Mouse (Mus musculus) limb, embryonic 10.5 days (tissue): ENCODE measurements around the gene Slc22a17. TPM values are rescaled to one million over a fixed set of nuclear protein-coding genes. Genes with fewer than 3 reads are reported as not detected.
A peak's percentile ranks its signal among the peaks of the same experiment; 100 is the strongest.

Experiments used
- DNase-seq: peaks from one replicate; pipeline ENCODE4 v3.0.0-alpha.2; 2017; ENCODE audit warnings: low spot score
- H3K27ac ChIP-seq: fragments of 300-500 bp; sonication (generic); 2 replicates; pipeline ENCODE4 v1.5.1; 2016; ENCODE audit warnings: mild to moderate bottlenecking
- H3K27me3 ChIP-seq: fragments of 300-500 bp; sonication (generic); 2 replicates; pipeline ENCODE4 v1.6.1; 2016; ENCODE audit warnings: low read depth, mild to moderate bottlenecking; ENCODE audit not compliant: poor library complexity, severe bottlenecking
- H3K36me3 ChIP-seq: fragments of 300-500 bp; sonication (generic); 2 replicates; pipeline ENCODE4 v1.6.1; 2016; ENCODE audit warnings: mild to moderate bottlenecking, moderate library complexity
- H3K4me1 ChIP-seq: fragments of 300-500 bp; sonication (generic); 2 replicates; pipeline ENCODE4 v1.6.1; 2016
- H3K4me3 ChIP-seq: fragments of 300-500 bp; sonication (generic); 2 replicates; pipeline ENCODE4 v1.5.1; 2016; ENCODE audit warnings: mild to moderate bottlenecking, moderate library complexity
- H3K9me3 ChIP-seq: fragments of 300-500 bp; sonication (generic); replicated peaks from 2 replicates; pipeline ENCODE4 v1.6.1; 2016; ENCODE audit warnings: mild to moderate bottlenecking
- WGBS: fragments of 180-500 bp; shearing (Covaris S2); methylation state at CpG from one replicate; pipeline ENCODE4 v1.1.7; 2016; 5-methylcytosine and 5-hydroxymethylcytosine counted together
- polyA plus RNA-seq: library from polyadenylated mRNA; unstranded; fragments of >200 nt; fragmentation: Nextera tagmentation; extraction: Ambion mirVana; gene quantifications from 2 replicates; pipeline ENCODE4 v1.2.1, GENCODE M21; 2016

Gene Slc22a17
- polyA plus RNA-seq, 1 experiment from 2014 or later: 52.7 TPM

GRCm38 (mm10) chr14:54912109-54912850, 652 bp downstream of the Slc22a17 start:
- WGBS: 3% methylated on average over 67 of the region's 69 CpGs
- H3K27ac ChIP-seq: peak overlapping the region; percentile 95
- peak overlapping the region; percentile 95 for H3K4me3 ChIP-seq
- 0 out of 2 replicates have a peak, but pooled peaks cover 5% of the 10 kb centered on the region for H3K27me3 ChIP-seq
- peaks cover 61% of the 10 kb centered on the region for H3K36me3 ChIP-seq
- peak; percentile 63 for DNase-seq
- peaks cover 26% of the 10 kb centered on the region for H3K4me1 ChIP-seq
- H3K9me3 ChIP-seq: no peaks in the 10 kb centered on the region

- Histone ChIP-seq H3K27me3 (0 out of 2 replicates have a peak, but pooled peaks cover 5% of the 10 kb centered on the region), H3K4me1 (peaks cover 25% of the 10 kb centered on the region), H3K27ac (no peak overlapping the region), H3K36me3 (peaks cover 65% of the 10 kb centered on the region), H3K4me3 (no peak overlapping the region), H3K9me3 (no peaks in the 10 kb centered on the region)
- 78% methylated on average over 7 of the region's 7 CpGs for WGBS
- DNase-seq: no peak
Observed at GRCm38 (mm10) chr14:54908682-54909081, 4.2 kb downstream of the Slc22a17 start.

- no peaks in the 10 kb centered on the region for H3K27me3 ChIP-seq
- H3K4me3 ChIP-seq: no peak overlapping the region
- peaks cover 46% of the 10 kb centered on the region for H3K36me3 ChIP-seq
- no peak for DNase-seq
- H3K27ac ChIP-seq: no peak overlapping the region
- peaks cover under 1% of the 10 kb centered on the region; the same call in 1 of the 2 replicates for H3K4me1 ChIP-seq
- H3K9me3 ChIP-seq: no peaks in the 10 kb centered on the region
- 90% methylated on average over 4 of the region's 4 CpGs for WGBS
Observed at GRCm38 (mm10) chr14:54903641-54904040, 9.3 kb downstream of the Slc22a17 start.

- H3K27ac ChIP-seq: no peak overlapping the region
- no peaks in the 10 kb centered on the region for H3K27me3 ChIP-seq
- no peak overlapping the region for H3K4me3 ChIP-seq
- DNase-seq: peak; percentile 63
- no peaks in the 10 kb centered on the region for H3K9me3 ChIP-seq
- WGBS: 3% methylated on average over 3 of the region's 3 CpGs
- peaks cover 3% of the 10 kb centered on the region for H3K4me1 ChIP-seq
- H3K36me3 ChIP-seq: peaks cover 49% of the 10 kb centered on the region
Observed at GRCm38 (mm10) chr14:54900383-54900782, 12.5 kb downstream of the Slc22a17 start.

GRCm38 (mm10) chr14:54897445-54897844, 15.5 kb downstream of the Slc22a17 start:
- Histone ChIP-seq H3K4me3 (no peak overlapping the region), H3K9me3 (no peaks in the 10 kb centered on the region), H3K27me3 (no peaks in the 10 kb centered on the region), H3K4me1 (peaks cover 12% of the 10 kb centered on the region), H3K36me3 (peaks cover 42% of the 10 kb centered on the region), H3K27ac (no peak overlapping the region)
- 68% methylated on average over 2 of the region's 2 CpGs for WGBS
- DNase-seq: no peak

GRCm38 (mm10) chr14:54894296-54895151, 18.4 kb downstream of the Slc22a17 start:
- WGBS: under 1% methylated on average over 54 of the region's 54 CpGs
- peaks cover 40% of the 10 kb centered on the region for H3K36me3 ChIP-seq
- H3K4me1 ChIP-seq: peaks cover 12% of the 10 kb centered on the region
- peak; percentile 78 for DNase-seq
- no peaks in the 10 kb centered on the region for H3K27me3 ChIP-seq
- peak overlapping the region; percentile 100 for H3K27ac ChIP-seq
- peak overlapping the region; percentile 98 for H3K4me3 ChIP-seq
- no peaks in the 10 kb centered on the region for H3K9me3 ChIP-seq

- DNase-seq: peak; percentile 92
- Histone ChIP-seq H3K4me1 (peaks cover 12% of the 10 kb centered on the region), H3K4me3 (peak overlapping the region; percentile 98), H3K27me3 (no peaks in the 10 kb centered on the region), H3K36me3 (peaks cover 34% of the 10 kb centered on the region), H3K9me3 (no peaks in the 10 kb centered on the region), H3K27ac (peak overlapping the region; percentile 100)
- under 1% methylated on average over 38 of the region's 38 CpGs for WGBS
Observed at GRCm38 (mm10) chr14:54893651-54894181, 19.2 kb downstream of the Slc22a17 start.

GRCm38 (mm10) chr14:54892200-54892599, 20.7 kb downstream of the Slc22a17 start, which contains the start of gene Pabpn1:
Gene Pabpn1 (plus strand): TSS chr14:54892500.
- no peak for DNase-seq
- Histone ChIP-seq H3K27me3 (no peaks in the 10 kb centered on the region), H3K9me3 (no peaks in the 10 kb centered on the region), H3K4me1 (peaks cover 12% of the 10 kb centered on the region), H3K36me3 (peaks cover 19% of the 10 kb centered on the region), H3K4me3 (peak within 1 kb of the TSS; percentile 98), H3K27ac (peak within 1 kb of the TSS; percentile 100)
- 96% methylated on average over 3 of the region's 3 CpGs for WGBS

GRCm38 (mm10) chr14:54885309-54885708, 27.6 kb downstream of the Slc22a17 start:
- 93% methylated on average over 11 of the region's 11 CpGs for WGBS
- no peak for DNase-seq
- H3K4me1 ChIP-seq: peaks cover 28% of the 10 kb centered on the region
- H3K27ac ChIP-seq: 0 out of 2 replicates have a peak overlapping the region, but pooled peaks have one; percentile 91
- peaks cover 16% of the 10 kb centered on the region for H3K36me3 ChIP-seq
- H3K27me3 ChIP-seq: no peaks in the 10 kb centered on the region
- no peaks in the 10 kb centered on the region for H3K9me3 ChIP-seq
- H3K4me3 ChIP-seq: no peak overlapping the region

GRCm38 (mm10) chr14:54884022-54884712, 28.8 kb downstream of the Slc22a17 start:
- Histone ChIP-seq H3K4me1 (peaks cover 28% of the 10 kb centered on the region), H3K4me3 (peak overlapping the region; percentile 66), H3K36me3 (peaks cover 16% of the 10 kb centered on the region), H3K27me3 (no peaks in the 10 kb centered on the region), H3K9me3 (no peaks in the 10 kb centered on the region), H3K27ac (peak overlapping the region; percentile 91)
- 24% methylated on average over 21 of the region's 21 CpGs for WGBS
- no peak for DNase-seq

- WGBS: under 1% methylated on average over 22 of the region's 27 CpGs
- peaks cover 28% of the 10 kb centered on the region for H3K4me1 ChIP-seq
Observed at GRCm38 (mm10) chr14:54883154-54884021, 29.5 kb downstream of the Slc22a17 start, which contains the start of the genes Bcl2l2 and Gm20521. Gene Bcl2l2 (plus strand): TSS chr14:54883377. Gene Gm20521 (plus strand): TSS chr14:54883441.

More at GRCm38 (mm10) chr14:54883154-54884021, 29.5 kb downstream of the Slc22a17 start, which contains the start of the genes Bcl2l2 and Gm20521:
- DNase-seq: peak; percentile 87
- peaks cover 7% of the 10 kb centered on the region for H3K27me3 ChIP-seq
- H3K4me3 ChIP-seq: peak within 1 kb of the TSS; percentile 66
- H3K9me3 ChIP-seq: no peaks in the 10 kb centered on the region
- H3K27ac ChIP-seq: peak within 1 kb of the TSS; percentile 91
- H3K36me3 ChIP-seq: peaks cover 16% of the 10 kb centered on the region
